Mouse (Mus musculus): ENCODE measurements around the gene Armc12.
"Not testable (repeated sequence)": the region's sequence is repeated elsewhere in the genome, so short reads cannot be mapped to it uniquely, and the experiment has no call there.

Armc12 gene

GRCm38 (mm10) chr17:28531946-28532345, 1.3 kb downstream of the Armc12 start:
- DNase-seq (ENCODE audit: low spot score), result no peak

DNA sequence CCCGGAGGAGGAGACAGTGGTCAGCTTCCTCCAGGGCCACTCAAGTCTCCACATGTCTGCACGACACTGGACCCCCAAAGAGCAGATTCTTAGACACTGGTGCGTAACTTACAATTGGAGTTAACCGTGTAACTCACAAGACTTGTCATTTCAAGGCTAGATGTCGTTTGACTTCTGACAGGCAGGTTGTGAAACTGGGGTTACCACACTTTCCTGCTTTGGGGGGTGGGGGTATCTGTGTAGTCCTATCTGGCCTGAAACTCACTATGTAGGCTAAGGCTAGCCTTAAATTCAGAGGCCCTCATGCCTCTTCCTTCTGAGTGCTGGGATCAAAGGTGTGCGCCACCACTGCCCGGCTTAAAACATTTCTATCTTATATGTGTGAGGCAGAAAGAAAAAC, 2.0 kb downstream of the Armc12 start:
- DNase-seq (ENCODE audit: low spot score), result no peak

DNA sequence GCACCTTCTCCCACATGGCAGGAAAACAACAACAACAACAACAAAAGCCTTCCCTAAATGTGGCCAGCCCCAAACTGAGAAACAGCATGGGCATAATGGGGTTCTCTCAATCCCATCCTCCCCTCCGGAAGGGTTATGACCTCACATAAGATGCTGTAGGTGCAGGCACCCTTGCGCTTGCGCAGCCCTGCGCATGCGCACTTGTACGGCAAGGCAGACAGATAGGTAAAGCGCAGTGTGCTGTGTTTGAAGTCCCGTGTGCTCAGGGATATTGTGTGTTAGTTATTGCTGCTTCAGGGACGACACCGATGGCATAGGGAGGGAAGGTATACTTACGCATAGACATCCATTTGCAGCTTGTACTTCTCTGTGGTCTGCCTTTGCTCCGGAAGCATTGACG, 2.7 kb downstream of the Armc12 start:
- no peak for DNase-seq (ENCODE audit: low spot score)

DNA sequence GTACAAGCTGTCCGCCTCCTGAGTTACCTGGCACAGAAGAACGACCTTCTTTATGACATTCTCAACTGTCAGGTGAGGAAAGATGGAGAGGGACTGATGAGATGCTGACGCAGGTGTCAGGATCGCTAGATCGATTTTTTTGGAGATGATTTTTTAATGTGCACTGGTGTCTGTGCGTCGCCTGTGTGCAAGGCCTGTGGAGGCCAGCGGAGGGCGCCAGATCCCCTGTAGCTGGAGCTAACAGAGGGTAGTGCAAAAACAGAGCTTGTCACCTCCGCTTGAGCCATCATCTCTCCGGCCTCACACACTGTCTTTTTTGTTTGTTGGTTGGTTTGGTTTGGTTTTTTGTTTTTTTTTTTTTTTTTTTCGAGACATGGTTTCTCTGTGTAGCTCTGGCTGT, 7.3 kb downstream of the Armc12 start:
- no peak for DNase-seq (ENCODE audit: low spot score)

- no peak for DNase-seq (ENCODE audit: low spot score)
Measured at GRCm38 (mm10) chr17:28546925-28547324, 16.3 kb downstream of the Armc12 start.

- no peak for DNase-seq (ENCODE audit: low spot score)
Measured at GRCm38 (mm10) chr17:28548550-28548949, 17.9 kb downstream of the Armc12 start.

DNA sequence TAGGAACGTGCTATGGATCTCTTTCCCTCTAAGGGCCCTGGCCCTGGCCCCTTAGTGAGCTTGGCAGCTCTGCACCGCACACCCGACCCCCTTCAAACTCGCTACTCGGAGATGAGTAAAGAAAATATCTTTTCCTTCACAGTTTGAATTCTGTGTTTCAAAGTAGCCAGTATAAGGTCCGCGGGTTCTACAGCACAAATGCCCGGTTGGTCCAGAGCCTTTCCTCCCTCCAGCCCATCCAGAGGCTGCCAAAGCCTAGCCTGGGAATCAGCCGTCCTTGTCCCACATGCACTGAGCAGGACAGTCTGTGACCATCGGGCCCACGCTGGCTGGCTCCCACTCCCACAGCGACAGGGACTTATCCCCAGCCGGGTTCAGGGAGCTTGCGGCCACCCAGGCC, 18.5 kb downstream of the Armc12 start, which contains the start of gene Clpsl2:
Clpsl2 (plus strand) TSS at position 301 of the 400 bp plus-strand sequence.
- no peak for DNase-seq (ENCODE audit: low spot score)

- DNase-seq (ENCODE audit: low spot score), result peak; percentile 73
Measured at GRCm38 (mm10) chr17:28553040-28553793, 22.6 kb downstream of the Armc12 start.

- DNase-seq (ENCODE audit: low spot score), result not testable (repeated sequence)
Measured at GRCm38 (mm10) chr17:28554021-28554420, 23.4 kb downstream of the Armc12 start.

- no peak for DNase-seq (ENCODE audit: low spot score)
Measured at GRCm38 (mm10) chr17:28556635-28557396, 26.2 kb downstream of the Armc12 start.

GRCm38 (mm10) chr17:28557772-28558171, 27.2 kb downstream of the Armc12 start:
- no peak for DNase-seq (ENCODE audit: low spot score)

GRCm38 (mm10) chr17:28560598-28560997, 30.0 kb downstream of the Armc12 start, which contains the start of gene Clps:
TSS of gene Clps (minus strand) at chr17:28560766.
- DNase-seq (ENCODE audit: low spot score), result no peak

- no peak for DNase-seq (ENCODE audit: low spot score)
Measured at GRCm38 (mm10) chr17:28561613-28562012, 31.0 kb downstream of the Armc12 start.

DNA sequence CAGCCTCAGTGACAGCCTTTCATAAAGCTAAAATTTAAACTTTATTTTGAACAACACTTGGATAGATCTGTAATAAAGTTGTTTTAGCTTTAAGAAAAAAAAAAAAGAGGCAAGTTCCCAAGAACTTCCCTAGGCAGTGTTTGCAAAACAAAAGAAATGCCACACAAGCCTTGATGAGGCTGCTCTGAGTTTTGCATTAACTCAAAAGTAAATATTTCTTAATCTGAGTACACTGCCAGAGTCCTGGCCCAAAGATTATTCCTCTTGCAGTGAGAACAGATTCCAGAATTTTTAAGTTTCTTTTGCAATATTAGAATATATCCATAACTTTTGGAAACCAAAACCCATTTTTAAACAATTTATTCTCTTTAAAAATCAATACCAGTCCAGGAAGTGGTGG, 34.6 kb downstream of the Armc12 start:
- DNase-seq (ENCODE audit: low spot score), result no peak

GRCm38 (mm10) chr17:28567541-28567940, 36.9 kb downstream of the Armc12 start:
- DNase-seq (ENCODE audit: low spot score), result no peak

GRCm38 (mm10) chr17:28571868-28572267, 41.3 kb downstream of the Armc12 start:
- DNase-seq (ENCODE audit: low spot score), result no peak

DNA sequence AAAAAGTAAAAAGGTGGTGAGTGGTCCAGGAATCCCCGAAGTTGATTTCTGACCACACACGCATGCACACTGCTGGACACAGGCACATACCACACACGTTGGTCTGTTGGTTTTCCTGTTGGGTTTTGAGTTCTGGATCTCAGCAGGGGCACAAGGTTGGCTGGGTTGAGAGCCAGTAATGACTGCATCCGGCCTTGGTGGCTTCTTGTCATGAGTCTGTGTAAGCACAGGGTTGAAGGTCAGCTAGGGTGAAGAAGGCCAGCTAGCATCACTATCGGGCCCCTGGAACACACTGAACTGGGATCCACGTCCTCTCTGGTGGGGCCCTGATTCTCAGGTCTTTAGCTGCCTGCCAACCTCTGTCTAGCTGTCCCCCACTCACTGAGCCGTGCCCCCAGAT, 41.9 kb downstream of the Armc12 start:
- DNase-seq (ENCODE audit: low spot score), result no peak

DNA sequence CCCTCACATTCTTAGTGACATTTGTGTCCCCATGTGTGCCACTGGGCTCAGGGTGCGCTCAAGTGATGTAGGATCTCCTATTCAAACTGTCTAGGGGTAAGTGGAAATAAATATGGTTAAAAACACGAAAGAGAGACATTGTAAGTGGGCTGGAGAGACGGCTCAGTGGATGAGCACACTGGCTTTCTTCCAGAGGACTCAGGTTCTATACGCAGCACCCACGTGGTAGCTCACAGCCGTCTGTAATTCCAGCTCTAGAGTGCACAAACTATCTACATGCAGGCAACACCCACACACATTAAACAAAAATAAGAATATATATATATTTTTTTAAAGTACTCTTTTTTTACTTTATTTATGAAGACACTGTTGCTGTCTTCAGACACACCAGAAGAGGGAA, 42.3 kb downstream of the Armc12 start:
- no peak for DNase-seq (ENCODE audit: low spot score)

GRCm38 (mm10) chr17:28575244-28576125, 44.9 kb downstream of the Armc12 start, which contains the start of gene Lhfpl5:
TSS of gene Lhfpl5 (plus strand) at chr17:28575641.
- peak; percentile 43 for DNase-seq (ENCODE audit: low spot score)

DNA sequence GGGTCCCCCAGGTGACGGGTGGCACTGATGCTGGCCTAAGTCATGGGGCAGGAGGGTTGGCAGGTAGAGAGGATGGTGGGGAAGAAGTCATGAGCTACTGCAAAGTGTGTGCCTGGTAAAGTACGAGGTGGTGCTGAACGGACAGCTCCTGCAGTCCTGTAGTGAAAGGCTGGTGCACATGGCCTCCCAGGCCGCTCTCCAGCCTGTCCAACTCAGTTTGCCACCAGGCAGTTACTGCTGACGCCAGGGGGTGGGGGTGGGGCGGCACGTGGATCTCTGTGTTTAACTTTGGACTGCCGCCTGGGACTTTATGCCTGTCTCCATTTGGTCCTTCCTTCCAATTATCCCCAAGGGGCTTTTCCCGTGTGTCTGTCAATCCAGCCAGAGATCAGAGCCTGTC, 49.8 kb downstream of the Armc12 start:
- peak; percentile 52 for DNase-seq (ENCODE audit: low spot score)

GRCm38 (mm10) chr17:28581056-28581455, 50.5 kb downstream of the Armc12 start:
- DNase-seq (ENCODE audit: low spot score), result no peak

DNA sequence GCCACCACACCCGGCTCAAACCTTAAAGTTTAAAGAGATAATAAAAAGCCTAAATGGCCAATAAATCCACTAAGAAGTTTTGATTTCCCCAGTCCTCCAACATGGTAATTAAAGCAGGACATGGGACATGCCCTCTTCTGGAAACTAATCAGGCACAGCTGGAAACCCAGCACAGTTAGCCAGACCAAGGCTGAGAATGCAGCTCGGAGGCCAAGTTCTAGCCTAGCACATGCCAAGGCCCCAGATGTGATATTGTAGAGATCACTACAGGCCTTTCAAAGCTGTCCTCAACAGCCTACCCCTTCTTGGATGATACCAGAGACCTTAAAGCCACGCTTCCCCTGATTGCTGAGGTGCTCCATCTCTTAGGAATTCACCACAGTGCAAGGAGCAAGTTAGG, 55.9 kb downstream of the Armc12 start:
- no peak for DNase-seq (ENCODE audit: low spot score)
